Mouse (Mus musculus): ENCODE data around the gene Gse1.
A peak's percentile ranks its signal among the peaks of the same experiment; 100 is the strongest.

The Gse1 gene

GRCm38 (mm10) chr8:120479691-120480090, 251.4 kb downstream of the Gse1 start:
- no peak for DNase-seq (ENCODE audit: low spot score in 2 of 2)

- DNase-seq (ENCODE audit: low spot score in 2 of 2) = no peak
Measured at GRCm38 (mm10) chr8:120482015-120482689, 253.9 kb downstream of the Gse1 start.

GRCm38 (mm10) chr8:120484460-120484859, 256.2 kb downstream of the Gse1 start:
- peak; percentile 48 to 67 for DNase-seq (ENCODE audit: low spot score in 2 of 2)

GRCm38 (mm10) chr8:120485116-120485515, 256.9 kb downstream of the Gse1 start:
- DNase-seq (ENCODE audit: low spot score in 2 of 2) = no peak

- no peak for DNase-seq (ENCODE audit: low spot score in 2 of 2)
Measured at GRCm38 (mm10) chr8:120485551-120486476, 257.6 kb downstream of the Gse1 start.

- DNase-seq (ENCODE audit: low spot score in 2 of 2) = peak; percentile 69 to 81
Measured at GRCm38 (mm10) chr8:120486477-120487376, 258.5 kb downstream of the Gse1 start.

GRCm38 (mm10) chr8:120487377-120487728, 259.1 kb downstream of the Gse1 start:
- peak; percentile 70 to 75 for DNase-seq (ENCODE audit: low spot score in 2 of 2)

GRCm38 (mm10) chr8:120487729-120488510, 259.7 kb downstream of the Gse1 start:
- peak in 1 of 2 experiments; percentile 75 for DNase-seq (ENCODE audit: low spot score in 2 of 2)

GRCm38 (mm10) chr8:120488636-120489131, 260.4 kb downstream of the Gse1 start:
- no peak for DNase-seq (ENCODE audit: low spot score in 2 of 2)

- peak; percentile 80 to 84 for DNase-seq (ENCODE audit: low spot score in 2 of 2)
Measured at GRCm38 (mm10) chr8:120489142-120489754, 261.0 kb downstream of the Gse1 start.

- no peak for DNase-seq (ENCODE audit: low spot score in 2 of 2)
Measured at GRCm38 (mm10) chr8:120489771-120490281, 261.6 kb downstream of the Gse1 start.

GRCm38 (mm10) chr8:120490354-120491141, 262.3 kb downstream of the Gse1 start:
- DNase-seq (ENCODE audit: low spot score in 2 of 2) = no peak

- no peak for DNase-seq (ENCODE audit: low spot score in 2 of 2)
Measured at GRCm38 (mm10) chr8:120491166-120491793, 263.0 kb downstream of the Gse1 start.

- DNase-seq (ENCODE audit: low spot score in 2 of 2) = no peak
Measured at GRCm38 (mm10) chr8:120492193-120492880, 264.1 kb downstream of the Gse1 start.

GRCm38 (mm10) chr8:120492881-120493220, 264.6 kb downstream of the Gse1 start:
- no peak for DNase-seq (ENCODE audit: low spot score in 2 of 2)

- DNase-seq (ENCODE audit: low spot score in 2 of 2) = no peak
Measured at GRCm38 (mm10) chr8:120493508-120494464, 265.5 kb downstream of the Gse1 start.

- DNase-seq (ENCODE audit: low spot score in 2 of 2) = peak; percentile 85 to 86
Measured at GRCm38 (mm10) chr8:120494903-120495302, 266.6 kb downstream of the Gse1 start.
